ENCODE assay signal across 28 mouse cellular contexts in genomic region chr1:108576806-108577205, GRCm38 (mm10).
DNase-seq lines count a peak whose midpoint lies in the region; ATAC-seq lines count a peak whose summit lies in the region.
"Had no signal": no experiment of that assay in that cellular context is flagged by ENCODE, and none has a peak within 500 bp of the region (broad histone marks: within the 10 kb centered on the region; RNA-seq: fewer than 3 reads in every experiment).

No protein-coding gene starts in this region.

- H3K4me2 ChIP-seq in forebrain, embryonic 13.5 days, result no peak overlapping the region
- no peak overlapping the region for H3K4me2 ChIP-seq in forebrain, embryonic 12.5 days
- H3K4me2 ChIP-seq in midbrain, embryonic 14.5 days (ENCODE audit: low read length), result no peak overlapping the region
- H3K4me2 ChIP-seq in midbrain, embryonic 13.5 days (replicated peaks), result no peak overlapping the region
- H3K4me2 ChIP-seq: heart, embryonic 13.5 days; hindbrain, embryonic 15.5 days; limb, embryonic 13.5 days; liver, embryonic 11.5 days; midbrain, embryonic 15.5 days had no signal

- H3K36me3 ChIP-seq in forebrain, embryonic 13.5 days (ENCODE audit: poor library complexity, severe bottlenecking), result no peaks in the 10 kb centered on the region
- no peaks in the 10 kb centered on the region for H3K36me3 ChIP-seq in forebrain, embryonic 12.5 days (replicated peaks)
- no peaks in the 10 kb centered on the region for H3K36me3 ChIP-seq in midbrain, embryonic 14.5 days (ENCODE audit: control insufficient read depth, insufficient read depth, low read length)
- H3K36me3 ChIP-seq in midbrain, embryonic 13.5 days, result no peaks in the 10 kb centered on the region
- H3K36me3 ChIP-seq: heart, embryonic 13.5 days; hindbrain, embryonic 15.5 days; limb, embryonic 13.5 days; midbrain, embryonic 15.5 days had no signal

- peak; percentile 32 for DNase-seq in adrenal gland, adult 2 months
- DNase-seq in adrenal gland, postnatal 4 days (ENCODE audit: low spot score in 2 of 2), result no peak
- peak; percentile 3 for DNase-seq in midbrain, embryonic 14.5 days
- DNase-seq in kidney, postnatal 25 days, result no peak
- DNase-seq in kidney, adult 11 months, result no peak
- DNase-seq: cerebellum, adult 18-20 months; cerebellum, postnatal 25 days; gastrocnemius, postnatal 10 days; heart, postnatal 10 days; kidney, adult 2 months; kidney, postnatal 4 days; lung, postnatal 4 days; right cerebral cortex, adult 18-20 months; spleen, adult 18-20 months; thymus, adult 18-20 months; thymus, postnatal 36 days had no signal

- no peaks in the 10 kb centered on the region for H3K27me3 ChIP-seq in forebrain, embryonic 13.5 days
- H3K27me3 ChIP-seq in forebrain, embryonic 12.5 days, result no peaks in the 10 kb centered on the region
- no peaks in the 10 kb centered on the region for H3K27me3 ChIP-seq in midbrain, embryonic 14.5 days (ENCODE audit: control insufficient read depth, insufficient read depth, low read length)
- H3K27me3 ChIP-seq in midbrain, embryonic 13.5 days, result no peaks in the 10 kb centered on the region
- H3K27me3 ChIP-seq: CH12.LX; heart, embryonic 13.5 days; hindbrain, embryonic 15.5 days; limb, embryonic 13.5 days; megakaryocyte, embryonic 14.5 days; midbrain, embryonic 15.5 days had no signal

- WGBS in forebrain, embryonic 13.5 days, result 77% methylated on average over 6 of the region's 6 CpGs
- WGBS in forebrain, embryonic 12.5 days, result 89% methylated on average over 6 of the region's 6 CpGs
- 78% methylated on average over 6 of the region's 6 CpGs for WGBS in midbrain, embryonic 14.5 days
- 83% methylated on average over 6 of the region's 6 CpGs for WGBS in midbrain, embryonic 13.5 days

- peak; percentile 66; the same call in 1 of the 2 replicates for ATAC-seq in forebrain, embryonic 13.5 days
- no peak for ATAC-seq in forebrain, embryonic 12.5 days (ENCODE audit: low FRiP score)
- ATAC-seq in midbrain, embryonic 14.5 days (ENCODE audit: low FRiP score, low TSS enrichment), result no peak
- ATAC-seq in midbrain, embryonic 13.5 days, result no peak
- ATAC-seq: activated CD4-positive, CD25-positive, alpha-beta regulatory T cell, adult 4 months; midbrain, embryonic 15.5 days had no signal

- H3K4me3 ChIP-seq in forebrain, embryonic 13.5 days, result no peak overlapping the region
- H3K4me3 ChIP-seq in forebrain, embryonic 12.5 days (replicated peaks), result no peak overlapping the region
- H3K4me3 ChIP-seq in midbrain, embryonic 14.5 days (replicated peaks; ENCODE audit: low read depth, low read length), result no peak overlapping the region
- H3K4me3 ChIP-seq in midbrain, embryonic 13.5 days (replicated peaks), result no peak overlapping the region
- H3K4me3 ChIP-seq: heart, embryonic 13.5 days; hindbrain, embryonic 15.5 days; limb, embryonic 13.5 days; megakaryocyte, embryonic 14.5 days; midbrain, embryonic 15.5 days had no signal

- H3K4me1 ChIP-seq in forebrain, embryonic 13.5 days, result no peaks in the 10 kb centered on the region
- no peaks in the 10 kb centered on the region for H3K4me1 ChIP-seq in forebrain, embryonic 12.5 days
- H3K4me1 ChIP-seq in midbrain, embryonic 14.5 days (ENCODE audit: control insufficient read depth, insufficient read depth, low read length), result no peaks in the 10 kb centered on the region
- no peaks in the 10 kb centered on the region for H3K4me1 ChIP-seq in midbrain, embryonic 13.5 days (replicated peaks)
- H3K4me1 ChIP-seq: heart, embryonic 13.5 days; hindbrain, embryonic 15.5 days; limb, embryonic 13.5 days; megakaryocyte, embryonic 14.5 days; midbrain, embryonic 15.5 days had no signal

- no peak overlapping the region for H3K27ac ChIP-seq in forebrain, embryonic 13.5 days
- H3K27ac ChIP-seq in forebrain, embryonic 12.5 days, result no peak overlapping the region
- H3K27ac ChIP-seq in midbrain, embryonic 14.5 days (replicated peaks; ENCODE audit: low read depth, low read length), result no peak overlapping the region
- no peak overlapping the region for H3K27ac ChIP-seq in midbrain, embryonic 13.5 days
- H3K27ac ChIP-seq: heart, embryonic 13.5 days; hindbrain, embryonic 15.5 days; limb, embryonic 13.5 days; midbrain, embryonic 15.5 days; stomach, postnatal 0 days had no signal

- H3K9me3 ChIP-seq in forebrain, embryonic 13.5 days (replicated peaks), result no peaks in the 10 kb centered on the region
- H3K9me3 ChIP-seq in forebrain, embryonic 12.5 days, result no peaks in the 10 kb centered on the region
- no peaks in the 10 kb centered on the region for H3K9me3 ChIP-seq in midbrain, embryonic 14.5 days (ENCODE audit: control insufficient read depth, low read length)
- no peaks in the 10 kb centered on the region for H3K9me3 ChIP-seq in midbrain, embryonic 13.5 days
- H3K9me3 ChIP-seq: heart, embryonic 13.5 days; hindbrain, embryonic 15.5 days; limb, embryonic 13.5 days; midbrain, embryonic 15.5 days had no signal

- H3K9ac ChIP-seq in forebrain, embryonic 13.5 days, result no peak overlapping the region
- no peak overlapping the region for H3K9ac ChIP-seq in forebrain, embryonic 12.5 days
- H3K9ac ChIP-seq in midbrain, embryonic 14.5 days (replicated peaks; ENCODE audit: low read length), result no peak overlapping the region
- no peak overlapping the region for H3K9ac ChIP-seq in midbrain, embryonic 13.5 days (replicated peaks)
- H3K9ac ChIP-seq: heart, embryonic 13.5 days; hindbrain, embryonic 15.5 days; limb, embryonic 13.5 days; midbrain, embryonic 15.5 days had no signal

Comparison
In these comparisons a context has a peak if more than half of its experiments do, and no peak if none do; other contexts are left out.
1. DNase-seq: peak in adrenal gland, adult 2 months (single experiment) and midbrain, embryonic 14.5 days (single experiment); none in adrenal gland, postnatal 4 days (0 of 2), kidney, postnatal 25 days (0 of 2) and kidney, adult 11 months (single experiment).